Mouse (Mus musculus) CH12.LX (cell line): ENCODE results near the gene Cabin1. TPM values are rescaled to one million over a fixed set of nuclear protein-coding genes. Genes with fewer than 3 reads are reported as not detected.

ENCODE experiments used
- DNase-seq: peaks from one replicate; pipeline ENCODE4 v3.0.0-alpha.2; 2013; ENCODE audit errors: extremely low read depth
- H3K27ac ChIP-seq: 2 replicates; pipeline ENCODE4 v1.5.1; 2012; ENCODE audit warnings: low read depth, mild to moderate bottlenecking, control low read depth, moderate library complexity; ENCODE audit not compliant: insufficient read depth
- H3K27me3 ChIP-seq: replicated peaks from 2 replicates; pipeline ENCODE3; 2012; ENCODE audit warnings: inconsistent platforms
- H3K36me3 ChIP-seq, 2 experiments: replicated peaks in 1 of 2; 2 replicates each; pipeline versions ENCODE3 to v1.6.1; 2012; ENCODE audit warnings: inconsistent platforms in 1 of 2, low read length in 1 of 2, mild to moderate bottlenecking in 1 of 2, mixed read lengths in 1 of 2, moderate library complexity in 1 of 2; ENCODE audit not compliant: control insufficient read depth in 1 of 2, insufficient read depth in 1 of 2
- H3K4me1 ChIP-seq, 2 experiments: 2 replicates each; pipeline ENCODE4 v1.6.1; 2012; ENCODE audit warnings: inconsistent platforms in 1 of 2, moderate library complexity in 1 of 2; ENCODE audit not compliant: insufficient read depth in 2 of 2, control insufficient read depth in 1 of 2
- H3K4me2 ChIP-seq: 2 replicates; pipeline ENCODE4 v1.6.1; 2012; ENCODE audit warnings: low read depth, mild to moderate bottlenecking, control low read depth; ENCODE audit not compliant: poor library complexity, insufficient read depth, severe bottlenecking
- H3K4me3 ChIP-seq, 3 experiments: fragments of 150-350 bp in 1 of 3; sonication (generic) in 1 of 3; replicated peaks in 1 of 3; 2 replicates each; pipeline versions ENCODE3 to v1.5.1; 2011 to 2012; ENCODE audit warnings: low read depth in 2 of 3, low read length in 2 of 3, mild to moderate bottlenecking in 2 of 3, moderate library complexity in 2 of 3, control low read depth in 1 of 3, improper control_type of control experiment in 1 of 3, inconsistent platforms in 1 of 3, mixed read lengths in 1 of 3; ENCODE audit not compliant: poor library complexity in 1 of 3
- H3K79me2 ChIP-seq: replicated peaks from 2 replicates; pipeline ENCODE4 v1.6.1; 2012; ENCODE audit warnings: mild to moderate bottlenecking, moderate library complexity; ENCODE audit not compliant: control insufficient read depth, poor library complexity, insufficient read depth, severe bottlenecking; ENCODE audit errors: extremely low read depth
- H3K9ac ChIP-seq: 2 replicates; pipeline ENCODE4 v1.6.1; 2012; ENCODE audit warnings: low read depth, mild to moderate bottlenecking, control low read depth, moderate library complexity; ENCODE audit not compliant: insufficient read depth
- H3K9me3 ChIP-seq: replicated peaks from 2 replicates; pipeline ENCODE3; 2012; ENCODE audit warnings: low read length, inconsistent platforms, mixed read lengths
- BHLHE40 ChIP-seq: IDR thresholded peaks from 2 replicates; pipeline ENCODE4 v1.6.1; 2011; ENCODE audit warnings: mild to moderate bottlenecking, low read depth, low read length, improper control_type of control experiment
- CHD2 ChIP-seq: IDR thresholded peaks from 2 replicates; pipeline ENCODE4 v1.6.1; 2011; ENCODE audit warnings: low read length, improper control_type of control experiment
- E2F4 ChIP-seq: IDR thresholded peaks from 2 replicates; pipeline ENCODE4 v1.6.1; 2011; ENCODE audit warnings: low read depth, low read length, improper control_type of control experiment; ENCODE audit not compliant: insufficient replicate concordance
- ELF1 ChIP-seq: IDR thresholded peaks from 2 replicates; pipeline ENCODE4 v1.6.1; 2014; ENCODE audit warnings: low read depth, mild to moderate bottlenecking, inconsistent platforms, low read length, improper control_type of control experiment
- GABPA ChIP-seq: IDR thresholded peaks from 2 replicates; pipeline ENCODE4 v1.6.1; 2012; ENCODE audit warnings: low read depth, low read length, improper control_type of control experiment, inconsistent platforms; ENCODE audit not compliant: insufficient replicate concordance
- MAZ ChIP-seq: IDR thresholded peaks from 2 replicates; pipeline ENCODE4 v1.6.1; 2012; ENCODE audit warnings: low read depth, mild to moderate bottlenecking, inconsistent platforms, low read length, improper control_type of control experiment, moderate library complexity
- MEF2A ChIP-seq: IDR thresholded peaks from 2 replicates; pipeline ENCODE4 v1.6.1; 2014; ENCODE audit warnings: low read depth, mild to moderate bottlenecking, inconsistent platforms, low read length, improper control_type of control experiment, borderline replicate concordance
- MXI1 ChIP-seq: IDR thresholded peaks from 2 replicates; pipeline ENCODE4 v1.6.1; 2011; ENCODE audit warnings: mild to moderate bottlenecking, low read depth, low read length, improper control_type of control experiment
- MYC ChIP-seq: IDR thresholded peaks from 2 replicates; pipeline ENCODE4 v1.6.1; 2011; ENCODE audit warnings: low read depth, mild to moderate bottlenecking, improper control_type of control experiment, low read length
- NELFE ChIP-seq: IDR thresholded peaks from 2 replicates; pipeline ENCODE4 v1.6.1; 2011; ENCODE audit warnings: low read depth, low read length, improper control_type of control experiment
- NRF1 ChIP-seq: IDR thresholded peaks from 2 replicates; pipeline ENCODE4 v1.6.1; 2014; ENCODE audit warnings: low read depth, mild to moderate bottlenecking, inconsistent platforms, low read length, improper control_type of control experiment, moderate library complexity
- RAD21 ChIP-seq: IDR thresholded peaks from 2 replicates; pipeline ENCODE4 v1.6.1; 2011; ENCODE audit warnings: low read depth, mild to moderate bottlenecking, low read length, improper control_type of control experiment, moderate library complexity
- SIN3A ChIP-seq: IDR thresholded peaks from 2 replicates; pipeline ENCODE4 v1.6.1; 2012; ENCODE audit warnings: low read length, improper control_type of control experiment, inconsistent platforms
- TCF12 ChIP-seq: IDR thresholded peaks from 2 replicates; pipeline ENCODE4 v1.6.1; 2014; ENCODE audit warnings: low read depth, mild to moderate bottlenecking, inconsistent platforms, low read length, improper control_type of control experiment
- USF2 ChIP-seq: conservative IDR thresholded peaks from 2 replicates; pipeline ENCODE4 v1.6.1; 2011; ENCODE audit warnings: low read depth, low read length, improper control_type of control experiment
- ZC3H11A ChIP-seq: IDR thresholded peaks from 2 replicates; pipeline ENCODE4 v1.6.1; 2012; ENCODE audit warnings: low read depth, mild to moderate bottlenecking, inconsistent platforms, low read length, improper control_type of control experiment
- ZKSCAN1 ChIP-seq: IDR thresholded peaks from 2 replicates; pipeline ENCODE4 v1.6.1; 2012; ENCODE audit warnings: low read depth, inconsistent platforms, low read length, improper control_type of control experiment, borderline replicate concordance
- ZNF384 ChIP-seq: IDR thresholded peaks from 2 replicates; pipeline ENCODE4 v1.6.1; 2012; ENCODE audit warnings: low read depth, low read length, improper control_type of control experiment, inconsistent platforms
- dilution Hi-C: fragments of 300-500 bp; cut with MboI; formaldehyde crosslinking; loops from 2 replicates; pipeline ENCODE4 v1.14.3; 2020; ENCODE audit warnings: low sequenced_read_pairs; ENCODE audit not compliant: extremely low pct_unique_long_range_greater_than_20kb, extremely low pct_ligation_motif_present
- in situ Hi-C: fragments of 300-500 bp; cut with MboI; formaldehyde crosslinking; loops from 3 replicates; pipeline ENCODE4 v1.14.3; 2019; ENCODE audit warnings: low sequenced_read_pairs, low pct_ligation_motif_present, low pct_unique_long_range_greater_than_20kb, mixed read lengths
- polyA plus RNA-seq: library from polyadenylated mRNA; unstranded; fragments of >175 nt; gene quantifications from 2 replicates; pipeline ENCODE4 v1.2.1, GENCODE M21; 2012; ENCODE audit warnings: low read depth; ENCODE audit not compliant: insufficient read length
- total RNA-seq, 2 experiments: library from RNA; depleted of rRNA; stranded (reverse); fragments of 300-350 nt in 1 of 2; fragments of >200 nt in 1 of 2; gene quantifications; 2 replicates each; pipeline ENCODE4 v1.2.3; 2012 to 2014

Cabin1 gene
- total and polyA plus RNA-seq, 3 experiments, result 12.0 to 46.0 (median 29.0) TPM

- H3K27ac ChIP-seq, result no peak overlapping the region
- no peaks in the 10 kb centered on the region for H3K79me2 ChIP-seq
- no peak overlapping the region for H3K4me2 ChIP-seq
- dilution Hi-C loops, result no loop called here
- no peaks in the 10 kb centered on the region for H3K9me3 ChIP-seq
- no peak for DNase-seq
- H3K9ac ChIP-seq, result no peak overlapping the region
- H3K4me3 ChIP-seq, result no peak overlapping the region
- H3K4me1 ChIP-seq, result peaks cover 0 to 4% of the 10 kb centered on the region in 2 experiments; a peak in 2 of 4 replicates
- H3K36me3 ChIP-seq, result peaks cover 63 to 96% of the 10 kb centered on the region in 2 experiments
- TF ChIP-seq MEF2A (no peak), MXI1 (no peak), CHD2 (no peak), E2F4 (no peak), ZKSCAN1 (no peak), ZNF384 (no peak), ZC3H11A (no peak), RAD21 (no peak), BHLHE40 (no peak), USF2 (no peak), TCF12 (no peak), SIN3A (no peak), NRF1 (no peak), MYC (no peak), MAZ (no peak), GABPA (no peak), NELFE (no peak)
- TF ChIP-seq, all 38 proteins: peak for 0
- no peaks in the 10 kb centered on the region for H3K27me3 ChIP-seq
- in situ Hi-C loops, result no loop called here
Observed at GRCm38 (mm10) chr10:75680574-75681001, 83.6 kb downstream of the Cabin1 start.

GRCm38 (mm10) chr10:75679204-75679603 is 84.9 kb downstream of the Cabin1 start:
- H3K27me3 ChIP-seq, result no peaks in the 10 kb centered on the region
- H3K4me1 ChIP-seq, result peaks cover 0 to 4% of the 10 kb centered on the region in 2 experiments; a peak in 2 of 4 replicates
- dilution Hi-C loops (no loop called here), in situ Hi-C loops (no loop called here)
- H3K27ac ChIP-seq, result no peak overlapping the region
- TF ChIP-seq BHLHE40, result no peak
- no peak for TF ChIP-seq USF2
- no peak for TF ChIP-seq ELF1
- TF ChIP-seq E2F4, result no peak
- no peak for TF ChIP-seq MYC
- H3K9ac ChIP-seq, result no peak overlapping the region
- no peak overlapping the region for H3K4me2 ChIP-seq
- peaks cover 63 to 97% of the 10 kb centered on the region in 2 experiments for H3K36me3 ChIP-seq
- no peak overlapping the region for H3K4me3 ChIP-seq
- no peaks in the 10 kb centered on the region for H3K79me2 ChIP-seq
- no peak for DNase-seq
- no peaks in the 10 kb centered on the region for H3K9me3 ChIP-seq
